Mouse (Mus musculus) liver, postnatal 0 days (tissue): ENCODE results near the gene Rrp7a.

Experiments used
- CTCF ChIP-seq: sonication (generic); IDR thresholded peaks from 2 replicates; pipeline ENCODE4 v1.5.1; 2016; ENCODE audit warnings: antibody characterized with exemption, low read depth
- EP300 ChIP-seq: IDR thresholded peaks from 2 replicates; pipeline ENCODE4 v1.6.1; 2016; ENCODE audit warnings: antibody characterized with exemption, low read depth, mild to moderate bottlenecking

DNA sequence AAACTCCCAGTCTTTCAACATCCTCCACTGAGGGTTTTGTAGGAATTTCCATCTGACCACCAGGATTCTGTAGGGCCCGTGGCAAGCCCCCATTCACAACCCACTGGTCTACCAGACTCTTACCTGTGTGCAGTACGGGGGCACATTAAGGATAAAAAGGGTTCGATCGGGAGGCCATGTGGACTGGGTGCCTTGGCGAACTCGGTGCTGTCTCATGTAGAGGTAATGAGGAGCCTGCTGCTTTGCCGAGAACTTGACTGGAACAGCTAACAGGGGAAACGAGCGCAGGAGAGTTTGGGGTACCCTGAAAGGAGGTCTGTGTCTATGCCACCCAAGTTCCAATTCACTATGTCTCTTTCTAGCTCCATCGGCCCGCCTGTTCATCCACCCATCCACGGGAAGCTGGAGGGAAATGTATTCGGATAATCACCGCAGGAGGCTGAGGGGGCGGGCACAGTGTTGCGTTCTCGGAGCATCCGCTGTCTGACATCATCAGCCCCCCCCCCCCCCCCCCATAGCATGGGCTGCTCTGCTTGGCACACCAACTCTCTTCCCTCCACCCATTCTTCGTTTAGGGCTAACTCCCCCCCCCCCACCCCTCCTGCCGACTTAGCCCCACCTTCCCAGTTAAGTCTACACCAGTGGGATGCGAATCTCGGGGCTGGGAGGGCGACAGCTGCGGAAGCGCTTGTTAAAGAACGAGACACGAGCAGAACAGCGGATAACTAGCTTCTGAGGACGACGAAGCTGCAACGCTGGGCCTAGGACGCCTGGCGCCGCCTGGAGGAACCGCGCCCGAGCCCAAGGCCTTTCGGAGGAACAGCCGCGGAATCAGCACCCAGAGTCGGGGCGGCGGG is 664 bp downstream of the Rrp7a start:
- TF ChIP-seq CTCF: peak; percentile 35
- TF ChIP-seq EP300: no peak
